Mouse (Mus musculus) neutrophil, adult 83 days (primary cell): Measurements from ENCODE around the gene Bmp5. TPM values are rescaled to one million over a fixed set of nuclear protein-coding genes. Genes with fewer than 3 reads are reported as not detected.

Source experiments
- total RNA-seq, 2 experiments: library from RNA; stranded (reverse); gene quantifications; one replicate each; pipeline ENCODE4 v1.2.4; 2023

Bmp5 gene
- not detected for total RNA-seq

DNA sequence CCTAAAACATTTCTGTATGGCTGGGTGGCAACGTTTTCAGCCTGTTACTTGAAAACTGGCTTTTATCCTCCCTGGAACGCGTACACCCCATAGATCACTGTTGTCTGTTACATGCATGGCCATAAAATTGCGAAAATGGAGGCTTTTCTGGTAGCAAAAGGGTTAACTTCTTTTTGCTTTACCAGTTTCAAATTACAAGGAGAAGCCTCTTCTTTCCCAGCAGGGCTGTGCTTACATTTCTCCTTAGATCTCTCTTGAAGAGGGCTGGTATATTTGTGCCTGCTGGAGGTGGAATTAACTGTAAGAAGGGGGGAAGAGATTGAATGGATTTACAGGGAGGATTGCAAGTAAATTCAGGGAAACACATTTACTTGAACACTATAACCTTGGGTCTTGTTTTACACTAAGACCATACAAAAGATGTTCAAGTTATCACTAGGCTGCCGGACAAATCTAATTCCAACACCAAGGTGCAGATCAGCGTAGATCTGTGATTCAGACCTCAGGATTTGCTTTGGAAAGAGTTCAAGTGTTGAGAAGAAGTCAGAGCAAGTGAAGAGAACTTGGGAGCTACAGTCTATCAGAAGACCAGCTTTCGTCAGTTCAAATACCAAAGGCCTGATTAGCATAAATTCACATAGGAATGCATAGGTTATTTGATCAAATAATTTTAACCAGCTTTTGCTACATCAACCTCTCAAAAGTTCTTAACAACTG lies at the start of gene Bmp5:
TSS of gene Bmp5 (plus strand) at position 236 of the 717 bp plus-strand sequence.

Other genes with a start within 250 kb of the Bmp5 start
- 10 to 100 TPM; 83.1 to 93.6 TPM for gene Tmod3, start 215.7 kb upstream of the Bmp5 start, total RNA-seq
- not detected for gene Tmod2, start 164.0 kb upstream of the Bmp5 start, total RNA-seq
- not detected for gene Lysmd2, start 149.6 kb upstream of the Bmp5 start, total RNA-seq
- not detected for gene Scg3, start 91.3 kb upstream of the Bmp5 start, total RNA-seq
- gene Hmgcll1, start 239.5 kb downstream of the Bmp5 start, total RNA-seq = not detected